Mouse (Mus musculus) CH12.LX (cell line): ENCODE measurements at regions not wholly inside any gene's neighbourhood (a gene's known extent, or its start where the extent isn't known, plus 50 kb on each side); places are given as distances from the start of the nearest gene placed in this dataset.

ENCODE experiments used
- DNase-seq: peaks from one replicate; pipeline ENCODE4 v3.0.0-alpha.2; 2013; ENCODE audit errors: extremely low read depth
- H3K27ac ChIP-seq: 2 replicates; pipeline ENCODE4 v1.5.1; 2012; ENCODE audit warnings: low read depth, mild to moderate bottlenecking, control low read depth, moderate library complexity; ENCODE audit not compliant: insufficient read depth
- H3K27me3 ChIP-seq: replicated peaks from 2 replicates; pipeline ENCODE3; 2012; ENCODE audit warnings: inconsistent platforms
- H3K36me3 ChIP-seq, 2 experiments: replicated peaks in 1 of 2; 2 replicates each; pipeline versions ENCODE3 to v1.6.1; 2012; ENCODE audit warnings: inconsistent platforms in 1 of 2, low read length in 1 of 2, mild to moderate bottlenecking in 1 of 2, mixed read lengths in 1 of 2, moderate library complexity in 1 of 2; ENCODE audit not compliant: control insufficient read depth in 1 of 2, insufficient read depth in 1 of 2
- H3K4me1 ChIP-seq, 2 experiments: 2 replicates each; pipeline ENCODE4 v1.6.1; 2012; ENCODE audit warnings: inconsistent platforms in 1 of 2, moderate library complexity in 1 of 2; ENCODE audit not compliant: insufficient read depth in 2 of 2, control insufficient read depth in 1 of 2
- H3K4me2 ChIP-seq: 2 replicates; pipeline ENCODE4 v1.6.1; 2012; ENCODE audit warnings: low read depth, mild to moderate bottlenecking, control low read depth; ENCODE audit not compliant: poor library complexity, insufficient read depth, severe bottlenecking
- H3K4me3 ChIP-seq, 3 experiments: fragments of 150-350 bp in 1 of 3; sonication (generic) in 1 of 3; replicated peaks in 1 of 3; 2 replicates each; pipeline versions ENCODE3 to v1.5.1; 2011 to 2012; ENCODE audit warnings: low read depth in 2 of 3, low read length in 2 of 3, mild to moderate bottlenecking in 2 of 3, moderate library complexity in 2 of 3, control low read depth in 1 of 3, improper control_type of control experiment in 1 of 3, inconsistent platforms in 1 of 3, mixed read lengths in 1 of 3; ENCODE audit not compliant: poor library complexity in 1 of 3
- H3K79me2 ChIP-seq: replicated peaks from 2 replicates; pipeline ENCODE4 v1.6.1; 2012; ENCODE audit warnings: mild to moderate bottlenecking, moderate library complexity; ENCODE audit not compliant: control insufficient read depth, poor library complexity, insufficient read depth, severe bottlenecking; ENCODE audit errors: extremely low read depth
- H3K9ac ChIP-seq: 2 replicates; pipeline ENCODE4 v1.6.1; 2012; ENCODE audit warnings: low read depth, mild to moderate bottlenecking, control low read depth, moderate library complexity; ENCODE audit not compliant: insufficient read depth
- H3K9me3 ChIP-seq: replicated peaks from 2 replicates; pipeline ENCODE3; 2012; ENCODE audit warnings: low read length, inconsistent platforms, mixed read lengths
- CHD1 ChIP-seq: IDR thresholded peaks from 2 replicates; pipeline ENCODE4 v1.6.1; 2012; ENCODE audit warnings: low read depth, low read length, improper control_type of control experiment, inconsistent platforms
- CHD2 ChIP-seq: IDR thresholded peaks from 2 replicates; pipeline ENCODE4 v1.6.1; 2011; ENCODE audit warnings: low read length, improper control_type of control experiment
- CTCF ChIP-seq, 2 experiments: IDR thresholded peaks in 1 of 2; conservative IDR thresholded peaks in 1 of 2; 2 replicates each; pipeline ENCODE4 v1.5.1; 2011 to 2012; ENCODE audit warnings: low read depth in 2 of 2, low read length in 2 of 2, improper control_type of control experiment in 1 of 2, inconsistent platforms in 1 of 2, mild to moderate bottlenecking in 1 of 2, moderate library complexity in 1 of 2
- E2F4 ChIP-seq: IDR thresholded peaks from 2 replicates; pipeline ENCODE4 v1.6.1; 2011; ENCODE audit warnings: low read depth, low read length, improper control_type of control experiment; ENCODE audit not compliant: insufficient replicate concordance
- ETS1 ChIP-seq: conservative IDR thresholded peaks from 2 replicates; pipeline ENCODE4 v1.6.1; 2012; ENCODE audit warnings: low read depth, mild to moderate bottlenecking, inconsistent platforms, low read length, improper control_type of control experiment, moderate library complexity
- IRF4 ChIP-seq: IDR thresholded peaks from 2 replicates; pipeline ENCODE4 v1.6.1; 2014; ENCODE audit warnings: low read depth, mild to moderate bottlenecking, inconsistent platforms, low read length, improper control_type of control experiment
- JUN ChIP-seq: IDR thresholded peaks from 2 replicates; pipeline ENCODE4 v1.6.1; 2011; ENCODE audit warnings: low read depth, mild to moderate bottlenecking, low read length, improper control_type of control experiment, moderate library complexity; ENCODE audit not compliant: insufficient read depth
- JUND ChIP-seq: conservative IDR thresholded peaks from 2 replicates; pipeline ENCODE4 v1.6.1; 2011; ENCODE audit warnings: low read depth, low read length, improper control_type of control experiment
- MAFK ChIP-seq: IDR thresholded peaks from 2 replicates; pipeline ENCODE4 v1.6.1; 2011; ENCODE audit warnings: low read length, improper control_type of control experiment; ENCODE audit not compliant: insufficient replicate concordance
- MAX ChIP-seq: IDR thresholded peaks from 2 replicates; pipeline ENCODE4 v1.6.1; 2011; ENCODE audit warnings: low read length, improper control_type of control experiment
- MAZ ChIP-seq: IDR thresholded peaks from 2 replicates; pipeline ENCODE4 v1.6.1; 2012; ENCODE audit warnings: low read depth, mild to moderate bottlenecking, inconsistent platforms, low read length, improper control_type of control experiment, moderate library complexity
- MYC ChIP-seq: IDR thresholded peaks from 2 replicates; pipeline ENCODE4 v1.6.1; 2011; ENCODE audit warnings: low read depth, mild to moderate bottlenecking, improper control_type of control experiment, low read length
- PAX5 ChIP-seq: IDR thresholded peaks from 2 replicates; pipeline ENCODE4 v1.6.1; 2012; ENCODE audit warnings: low read length, inconsistent platforms, mixed read lengths
- POLR2A ChIP-seq: IDR thresholded peaks from 2 replicates; pipeline ENCODE4 v1.6.1; 2011; ENCODE audit warnings: low read depth, mild to moderate bottlenecking, improper control_type of control experiment, low read length
- POLR2AphosphoS2 ChIP-seq: IDR thresholded peaks from 2 replicates; pipeline ENCODE4 v1.6.1; 2011; ENCODE audit warnings: low read depth, low read length, improper control_type of control experiment
- RAD21 ChIP-seq: IDR thresholded peaks from 2 replicates; pipeline ENCODE4 v1.6.1; 2011; ENCODE audit warnings: low read depth, mild to moderate bottlenecking, low read length, improper control_type of control experiment, moderate library complexity
- SIN3A ChIP-seq: IDR thresholded peaks from 2 replicates; pipeline ENCODE4 v1.6.1; 2012; ENCODE audit warnings: low read length, improper control_type of control experiment, inconsistent platforms
- TCF12 ChIP-seq: IDR thresholded peaks from 2 replicates; pipeline ENCODE4 v1.6.1; 2014; ENCODE audit warnings: low read depth, mild to moderate bottlenecking, inconsistent platforms, low read length, improper control_type of control experiment
- UBTF ChIP-seq: IDR thresholded peaks from 2 replicates; pipeline ENCODE4 v1.6.1; 2012; ENCODE audit warnings: low read depth, mild to moderate bottlenecking, inconsistent platforms, low read length, improper control_type of control experiment, moderate library complexity
- USF1 ChIP-seq: IDR thresholded peaks from 2 replicates; pipeline ENCODE4 v1.6.1; 2014; ENCODE audit warnings: low read depth, mild to moderate bottlenecking, inconsistent platforms, low read length, improper control_type of control experiment
- USF2 ChIP-seq: conservative IDR thresholded peaks from 2 replicates; pipeline ENCODE4 v1.6.1; 2011; ENCODE audit warnings: low read depth, low read length, improper control_type of control experiment
- ZC3H11A ChIP-seq: IDR thresholded peaks from 2 replicates; pipeline ENCODE4 v1.6.1; 2012; ENCODE audit warnings: low read depth, mild to moderate bottlenecking, inconsistent platforms, low read length, improper control_type of control experiment
- dilution Hi-C: fragments of 300-500 bp; cut with MboI; formaldehyde crosslinking; loops from 2 replicates; pipeline ENCODE4 v1.14.3; 2020; ENCODE audit warnings: low sequenced_read_pairs; ENCODE audit not compliant: extremely low pct_unique_long_range_greater_than_20kb, extremely low pct_ligation_motif_present
- in situ Hi-C: fragments of 300-500 bp; cut with MboI; formaldehyde crosslinking; loops from 3 replicates; pipeline ENCODE4 v1.14.3; 2019; ENCODE audit warnings: low sequenced_read_pairs, low pct_ligation_motif_present, low pct_unique_long_range_greater_than_20kb, mixed read lengths

- TF ChIP-seq MAFK (no peak), MAX (no peak), SIN3A (no peak), JUN (no peak), MYC (no peak), CTCF (conservative IDR thresholded peaks at IDR 0.05 in 1 of 2, IDR thresholded peaks at IDR 0.05 in 1 of 2; ENCODE audit: low read depth in 2 of 2, low read length in 2 of 2) (no peak), RAD21 (no peak), POLR2AphosphoS2 (no peak), USF1 (no peak), ETS1 (no peak), E2F4 (no peak), CHD2 (no peak), CHD1 (no peak), TCF12 (no peak), MAZ (no peak), USF2 (no peak), IRF4 (no peak), ZC3H11A (no peak), JUND (no peak)
- H3K79me2 ChIP-seq, result no peaks in the 10 kb centered on the region
- no peaks in the 10 kb centered on the region for H3K27me3 ChIP-seq
- no peak overlapping the region for H3K4me3 ChIP-seq
- DNase-seq, result no peak
- H3K36me3 ChIP-seq, result no peaks in the 10 kb centered on the region
- H3K27ac ChIP-seq, result no peak overlapping the region
- H3K9me3 ChIP-seq, result peaks cover 66% of the 10 kb centered on the region
- dilution Hi-C loops (no loop called here), in situ Hi-C loops (no loop called here)
- no peak overlapping the region for H3K9ac ChIP-seq
- H3K4me1 ChIP-seq, result no peaks in the 10 kb centered on the region
- H3K4me2 ChIP-seq, result no peak overlapping the region
Measured at GRCm38 (mm10) chr2:124740848-124741247, 327.1 kb upstream of the Slc24a5 start.

GRCm38 (mm10) chr2:124742964-124743363 is 325.0 kb upstream of the Slc24a5 start:
- H3K4me2 ChIP-seq, result no peak overlapping the region
- H3K4me1 ChIP-seq, result no peaks in the 10 kb centered on the region
- H3K9ac ChIP-seq, result no peak overlapping the region
- H3K9me3 ChIP-seq, result peaks cover 69% of the 10 kb centered on the region
- no peaks in the 10 kb centered on the region for H3K27me3 ChIP-seq
- H3K36me3 ChIP-seq, result no peaks in the 10 kb centered on the region
- DNase-seq, result no peak
- no peak overlapping the region for H3K27ac ChIP-seq
- in situ Hi-C loops, result no loop called here
- no peaks in the 10 kb centered on the region for H3K79me2 ChIP-seq
- H3K4me3 ChIP-seq, result no peak overlapping the region
- dilution Hi-C loops, result no loop called here
- TF ChIP-seq POLR2A (no peak), UBTF (no peak), PAX5 (no peak), CTCF (conservative IDR thresholded peaks at IDR 0.05 in 1 of 2, IDR thresholded peaks at IDR 0.05 in 1 of 2; ENCODE audit: low read depth in 2 of 2, low read length in 2 of 2) (no peak), MAX (no peak), CHD1 (no peak)
